Mouse (Mus musculus) spleen, embryonic (tissue): ENCODE measurements around the gene D230025D16Rik.
"Not testable (repeated sequence)": the region's sequence is repeated elsewhere in the genome, so short reads cannot be mapped to it uniquely, and the experiment has no call there.

ENCODE experiments used
- CTCF ChIA-PET: fragments of 350-600 bp; sonication (Branson Sonifier 250); formaldehyde crosslinking; loops from one replicate; lab custom pipeline; 2022; lab: Charles Lee

The D230025D16Rik gene

DNA sequence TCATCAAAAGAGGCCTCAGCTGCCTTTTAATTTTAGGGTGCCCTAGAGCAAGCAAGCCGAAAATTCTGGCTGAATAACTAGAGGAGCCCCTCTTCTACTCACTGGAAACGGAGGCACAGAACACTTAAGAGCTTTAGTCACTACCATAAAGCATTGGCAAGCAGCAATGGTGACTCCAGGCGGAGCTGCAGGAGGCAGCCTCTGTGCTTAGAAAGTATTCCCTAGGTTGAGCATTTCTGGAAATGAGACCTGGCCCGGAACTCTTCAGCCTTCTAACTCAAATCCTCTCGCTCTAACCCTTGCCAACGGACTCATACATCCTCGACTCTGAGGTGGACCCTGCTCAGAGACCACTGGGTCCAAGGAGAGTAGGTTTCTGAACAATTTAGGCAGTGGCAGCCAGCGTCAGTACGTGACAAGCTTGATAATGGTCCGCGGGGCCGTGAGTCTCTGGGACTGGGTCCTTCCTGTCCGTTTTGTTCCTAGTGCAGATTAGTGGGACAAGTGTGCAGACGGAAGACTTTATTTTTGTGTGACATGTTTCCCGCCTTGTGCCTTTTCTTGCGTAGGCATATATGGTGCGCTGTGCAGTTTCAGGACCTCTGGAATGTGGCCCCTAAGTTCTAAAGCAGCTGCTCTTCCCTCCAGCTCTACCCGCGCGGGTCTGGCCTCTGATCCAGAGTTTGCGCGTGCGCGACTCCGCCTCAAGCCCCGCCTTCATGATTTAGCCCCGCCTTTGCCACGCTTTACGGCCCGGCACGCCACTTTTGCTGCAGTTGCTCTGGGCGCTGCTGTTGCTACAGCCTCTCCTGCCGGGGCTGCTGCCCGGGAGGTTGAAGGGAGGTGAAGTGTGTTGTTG, at the start of gene D230025D16Rik:
D230025D16Rik (plus strand) TSS at position 733 of the 859 bp plus-strand sequence.
- CTCF ChIA-PET = interaction anchor here (1.2 kb wide), 1 partner anchor 21 kb away, joined by 3 read pairs; no protein-coding TSS in a partner anchor

- CTCF ChIA-PET = not testable (repeated sequence)
These were observed 49.7 kb upstream of the D230025D16Rik start for GRCm38 (mm10) chr8:105175287-105175686.

DNA sequence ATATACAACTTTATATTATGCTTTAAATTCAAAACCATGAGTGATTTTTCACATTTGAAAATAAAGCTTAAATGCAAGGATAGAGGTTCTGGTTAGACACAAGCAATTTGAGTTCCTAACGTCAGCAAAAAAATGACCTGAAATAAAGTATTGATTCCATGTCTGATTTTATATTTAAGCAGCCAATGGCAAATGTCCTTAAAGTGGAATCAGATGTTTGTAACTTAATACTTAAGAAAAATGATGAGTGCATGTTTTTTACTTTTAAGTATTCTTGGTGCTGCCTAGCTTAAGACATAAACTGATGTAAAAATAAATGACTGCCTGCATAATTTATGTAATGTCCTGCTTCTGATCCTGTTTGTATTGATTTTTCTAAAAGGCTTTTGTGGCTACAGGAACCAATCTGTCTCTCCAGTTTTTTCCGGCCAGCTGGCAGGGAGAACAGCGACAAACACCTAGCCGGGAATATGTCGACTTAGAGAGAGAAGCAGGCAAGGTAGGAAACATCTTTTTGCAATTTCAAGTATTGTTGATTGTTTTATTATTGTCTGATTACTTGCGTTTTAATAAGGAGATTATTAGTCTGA, 46.6 kb upstream of the D230025D16Rik start:
- CTCF ChIA-PET = no interaction called here

GRCm38 (mm10) chr8:105182201-105182600, 42.7 kb upstream of the D230025D16Rik start:
- CTCF ChIA-PET = no interaction called here

DNA sequence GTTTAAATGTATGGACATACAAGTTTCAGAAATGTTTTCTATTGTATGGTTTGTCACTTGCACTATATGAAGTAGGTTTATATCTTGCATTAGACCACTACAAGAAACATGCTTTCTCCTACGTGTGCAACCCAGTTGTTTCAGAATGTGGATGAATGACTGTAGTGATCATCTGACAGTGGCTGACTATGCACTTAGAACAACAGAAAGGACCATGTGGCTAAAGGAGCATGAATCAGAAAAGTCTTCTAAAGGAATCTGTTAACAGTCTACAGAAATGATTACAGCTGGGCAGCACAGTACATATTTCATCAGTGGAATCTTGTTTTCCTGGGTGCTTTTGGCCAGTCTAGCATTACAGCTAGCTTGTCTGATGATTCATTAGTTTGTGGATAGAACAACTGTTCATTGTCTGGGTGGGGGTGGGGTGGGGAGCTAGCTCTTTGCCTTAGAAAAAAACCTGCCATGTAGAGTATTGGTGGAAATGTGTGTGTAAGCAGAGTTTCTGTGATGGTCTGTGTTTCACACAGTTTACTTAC, 38.4 kb upstream of the D230025D16Rik start:
- CTCF ChIA-PET = no interaction called here

- CTCF ChIA-PET = no interaction called here
These were observed 32.8 kb upstream of the D230025D16Rik start for GRCm38 (mm10) chr8:105192182-105192581.

- CTCF ChIA-PET = no interaction called here
These were observed 19.2 kb upstream of the D230025D16Rik start for GRCm38 (mm10) chr8:105205748-105206147.

GRCm38 (mm10) chr8:105206766-105207275, 18.1 kb upstream of the D230025D16Rik start:
- CTCF ChIA-PET = no interaction called here

GRCm38 (mm10) chr8:105207675-105208273, 17.2 kb upstream of the D230025D16Rik start:
- CTCF ChIA-PET = no interaction called here

GRCm38 (mm10) chr8:105209153-105210110, 15.5 kb upstream of the D230025D16Rik start:
- CTCF ChIA-PET = no interaction called here

GRCm38 (mm10) chr8:105214104-105214503, 10.8 kb upstream of the D230025D16Rik start:
- CTCF ChIA-PET = interaction anchor here (0.7 kb wide), 1 partner anchor 667 kb away, joined by 3 read pairs; no protein-coding TSS in a partner anchor

DNA sequence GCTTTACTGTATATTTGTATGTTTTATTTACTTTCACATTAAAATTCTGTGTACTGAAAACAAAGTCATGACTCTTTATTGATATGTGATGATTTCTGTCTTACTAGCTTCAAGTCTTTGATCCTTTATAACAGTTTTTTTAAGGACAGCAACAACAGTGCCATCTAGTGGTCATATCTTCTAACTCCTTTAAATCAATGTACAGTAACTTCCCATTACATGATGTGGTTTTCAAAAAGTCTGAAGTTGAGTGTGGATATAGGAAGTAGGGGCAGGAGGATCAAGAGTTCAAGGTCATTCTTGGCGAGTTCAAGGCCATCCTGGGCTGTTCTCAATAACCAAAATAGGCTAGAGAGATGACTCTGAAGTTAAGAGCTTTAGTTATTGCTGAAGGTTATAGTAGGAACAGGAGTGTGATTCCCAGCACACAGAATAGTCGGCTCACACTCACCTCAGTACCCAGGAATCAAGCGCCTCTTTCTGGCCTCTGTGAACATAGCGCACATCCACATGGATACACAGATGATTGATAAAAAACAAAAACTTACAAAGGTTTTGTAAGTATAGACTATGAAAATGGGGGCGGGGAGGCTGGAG, 6.9 kb upstream of the D230025D16Rik start:
- CTCF ChIA-PET = interaction anchor here (0.6 to 1.7 kb wide), 3 partner anchors 59 to 80 kb away, joined by 4 to 9 read pairs (median 5); no protein-coding TSS in a partner anchor

DNA sequence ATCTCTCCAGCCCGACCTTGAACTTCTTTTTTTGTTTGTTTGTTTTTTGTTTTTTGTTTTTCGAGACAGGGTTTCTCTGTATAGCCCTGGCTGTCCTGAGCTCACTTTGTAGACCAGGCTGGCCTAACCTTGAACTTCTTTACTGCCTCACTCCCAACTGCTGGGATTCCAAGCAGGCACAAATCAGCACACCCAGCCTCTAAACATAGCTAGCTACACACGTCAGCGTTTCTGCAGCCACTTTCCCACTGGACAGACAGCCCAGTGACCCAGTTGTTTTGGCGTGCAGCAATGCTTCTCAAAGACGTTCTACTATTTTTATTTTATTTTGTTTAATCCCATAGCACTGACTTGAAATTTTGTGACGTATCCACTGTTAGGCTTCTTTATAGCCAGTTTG, 1.1 kb upstream of the D230025D16Rik start:
- CTCF ChIA-PET = interaction anchor here (0.6 to 1.2 kb wide), 2 partner anchors 20 to 99 kb away, joined by 3 read pairs; no protein-coding TSS in a partner anchor

DNA sequence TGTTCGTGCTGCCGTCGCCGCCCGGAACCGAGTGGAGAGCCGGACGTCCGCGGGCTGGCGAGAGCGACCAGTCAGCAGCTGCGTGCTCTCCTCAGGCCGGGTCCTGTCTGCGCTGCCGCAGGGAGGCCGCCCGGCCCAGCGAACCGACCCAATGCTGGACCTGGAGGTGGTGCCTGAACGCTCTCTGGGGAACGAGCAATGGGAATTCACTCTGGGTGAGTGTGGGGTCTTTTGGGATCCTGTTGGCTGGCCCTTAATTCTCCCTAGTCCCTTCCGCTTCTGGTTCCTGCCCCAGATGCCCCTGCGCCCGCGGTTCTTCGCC, 288 bp downstream of the D230025D16Rik start:
- CTCF ChIA-PET = no interaction called here

- CTCF ChIA-PET = interaction anchor here (0.9 kb wide), 1 partner anchor 88 kb away, joined by 3 read pairs; no protein-coding TSS in a partner anchor
These were observed 972 bp downstream of the D230025D16Rik start for GRCm38 (mm10) chr8:105225917-105226316.

DNA sequence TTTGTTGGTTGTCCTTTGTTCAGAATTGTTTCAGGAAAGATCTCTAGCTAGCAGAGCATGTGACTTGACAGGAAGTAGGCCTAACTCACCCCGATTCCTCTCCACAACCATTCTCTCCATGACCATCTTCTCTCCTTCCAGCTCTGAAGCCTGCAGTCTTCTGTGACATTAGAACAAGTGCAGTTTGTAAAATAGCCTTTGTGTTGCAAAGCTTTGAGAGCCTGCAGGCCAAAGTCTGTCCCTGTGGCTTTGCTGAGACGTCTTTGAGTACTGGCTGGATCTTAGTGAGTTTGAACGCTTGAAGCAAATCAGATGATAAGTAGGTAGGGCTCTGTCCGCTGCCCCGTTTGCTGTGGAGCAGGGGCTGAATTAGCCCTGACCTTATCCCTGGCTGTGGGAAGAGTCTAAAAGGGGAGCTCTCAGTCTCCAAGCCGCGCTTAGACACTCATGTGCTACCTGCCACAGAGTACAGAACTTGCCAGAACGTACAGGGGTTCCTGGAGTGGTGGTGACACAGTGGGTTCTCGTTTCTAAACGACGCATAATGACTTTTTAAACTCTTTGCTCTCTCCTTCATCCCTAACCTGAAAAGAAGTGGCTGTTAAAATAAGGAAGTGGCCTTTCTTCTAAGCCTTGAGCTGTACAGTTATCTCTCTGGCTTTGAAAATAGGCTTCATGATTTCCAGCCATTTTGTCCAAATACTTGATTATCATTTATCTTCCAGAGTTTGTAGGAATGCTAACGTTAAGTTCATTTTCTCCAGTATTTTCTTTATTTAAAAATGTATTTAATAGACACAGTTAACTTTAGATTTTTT, 6.8 kb downstream of the D230025D16Rik start:
- CTCF ChIA-PET = interaction anchor here (0.6 to 1.4 kb wide), 2 partner anchors 11 to 28 kb away, joined by 3 to 6 read pairs; no protein-coding TSS in a partner anchor

DNA sequence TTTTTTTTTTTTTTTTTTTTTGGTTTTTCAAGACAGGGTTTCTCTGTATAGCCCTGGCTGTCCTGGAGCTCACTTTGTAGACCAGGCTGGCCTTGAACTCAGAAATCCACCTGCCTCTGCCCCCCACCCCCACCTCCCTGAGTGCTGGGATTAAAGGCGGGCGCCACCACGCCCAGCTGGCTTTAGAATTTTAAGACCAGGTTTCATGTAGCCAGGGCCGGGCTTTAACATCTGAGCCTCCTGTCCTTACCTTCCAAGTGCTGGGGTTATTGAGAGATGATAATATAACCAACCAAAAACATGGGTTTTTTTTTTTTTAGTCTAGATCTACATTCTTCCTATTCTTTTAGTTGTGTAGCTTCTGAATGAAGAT, 7.4 kb downstream of the D230025D16Rik start:
- CTCF ChIA-PET = interaction anchor here (0.6 to 1.4 kb wide), 2 partner anchors 12 to 27 kb away, joined by 3 to 6 read pairs; no protein-coding TSS in a partner anchor

- CTCF ChIA-PET = no interaction called here
These were observed 8.4 kb downstream of the D230025D16Rik start for GRCm38 (mm10) chr8:105233126-105233935.
